Mouse (Mus musculus): ENCODE data around the gene Zscan18. TPM values are rescaled to one million over a fixed set of nuclear protein-coding genes. Genes with fewer than 3 reads are reported as not detected.

Gene Zscan18
- total and polyA plus RNA-seq, 3 experiments = 0.04 TPM; not detected in 2

DNA sequence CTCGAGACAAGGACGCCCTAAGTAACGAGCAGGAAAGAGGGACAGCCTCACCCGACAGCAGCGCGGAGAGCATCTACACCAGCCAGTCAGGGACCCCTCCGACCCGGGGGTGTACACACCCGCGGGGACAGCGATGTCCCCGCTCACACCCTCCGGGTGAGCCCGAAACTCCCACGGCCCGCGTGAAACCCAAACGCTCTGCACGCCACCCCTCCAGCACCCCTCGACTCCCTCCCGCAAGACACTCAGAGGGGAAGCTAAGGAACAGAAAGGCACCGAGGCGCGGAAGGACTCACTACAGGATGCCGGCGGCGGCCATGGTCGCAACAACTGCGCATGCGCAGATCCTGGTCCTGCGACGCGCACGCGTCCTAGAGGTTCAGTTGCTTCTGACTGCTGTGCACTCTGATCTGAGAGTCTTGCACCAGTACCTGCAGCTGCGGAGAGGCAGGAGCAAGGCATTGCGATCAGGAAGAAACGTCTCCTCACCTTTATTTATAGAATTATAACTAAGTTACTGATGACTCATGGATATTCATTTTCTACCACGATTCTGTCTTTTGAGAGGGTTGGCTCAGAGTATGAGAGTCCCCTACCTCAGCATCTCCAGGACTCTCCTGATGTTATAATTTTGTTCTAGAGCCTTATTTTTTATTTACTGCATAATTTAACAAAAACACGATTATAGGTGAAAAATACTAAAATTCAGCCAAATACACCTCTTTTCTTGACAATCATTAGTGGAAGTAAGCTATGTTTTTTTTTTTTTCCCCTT, 15.3 kb upstream of the Zscan18 start, which contains the start of gene Zfp329 (continued):
- TF ChIP-seq POLR2AphosphoS5 (IDR thresholded peaks at IDR 0.05; ENCODE audit: borderline replicate concordance, low read depth, low read length) (no peak; the same call in 1 of the 2 replicates), ETS1 (IDR thresholded peaks at IDR 0.05; ENCODE audit: low read depth, low read length) (no peak), TCF12 (IDR thresholded peaks at IDR 0.05; ENCODE audit: low read depth, low read length) (no peak)

- no peak overlapping the region for H3K27ac ChIP-seq (ENCODE audit: control insufficient read depth, low read depth, low read length)
- H3K9ac ChIP-seq (ENCODE audit: control insufficient read depth, low read depth, low read length, poor library complexity, severe bottlenecking) = no peak overlapping the region
- H3K36me3 ChIP-seq (ENCODE audit: control insufficient read depth in 1 of 2, insufficient read depth in 2 of 2, low read length in 2 of 2) = peaks cover 4 to 9% of the 10 kb centered on the region in 2 experiments; a peak in 3 of 4 replicates
- peaks cover 5% of the 10 kb centered on the region for H3K79me2 ChIP-seq (ENCODE audit: control insufficient read depth, insufficient read depth, low read length, poor library complexity)
- no peaks in the 10 kb centered on the region for H3K27me3 ChIP-seq (ENCODE audit: control insufficient read depth in 1 of 2, insufficient read depth in 2 of 2, low read length in 2 of 2)
- TF ChIP-seq CTCF (IDR thresholded peaks at IDR 0.05 in 2 of 3, conservative IDR thresholded peaks at IDR 0.05 in 1 of 3; ENCODE audit: control insufficient read depth in 1 of 3, insufficient read depth in 1 of 3, low read depth in 2 of 3, low read length in 3 of 3, poor library complexity in 1 of 3, severe bottlenecking in 1 of 3) (0 out of 6 replicates have a peak, but pooled peaks of 1 of the 3 experiments have one; percentile 0), ELF1 (IDR thresholded peaks at IDR 0.05; ENCODE audit: low read depth, low read length) (no peak)
- H3K4me3 ChIP-seq (ENCODE audit: control insufficient read depth in 1 of 2, insufficient read depth in 1 of 2, low read depth in 2 of 2, low read length in 2 of 2) = no peak overlapping the region
- no peaks in the 10 kb centered on the region for H3K9me3 ChIP-seq (replicated peaks; ENCODE audit: insufficient read depth, low read length)
- DNase-seq (ENCODE audit: low read depth, low spot score) = no peak
- H3K4me1 ChIP-seq (ENCODE audit: control insufficient read depth in 1 of 2, insufficient read depth in 2 of 2, low read length in 2 of 2) = no peaks in the 10 kb centered on the region; a peak in 1 of 4 replicates
These were observed 12.1 kb upstream of the Zscan18 start for GRCm38 (mm10) chr7:12815566-12815965.

DNA sequence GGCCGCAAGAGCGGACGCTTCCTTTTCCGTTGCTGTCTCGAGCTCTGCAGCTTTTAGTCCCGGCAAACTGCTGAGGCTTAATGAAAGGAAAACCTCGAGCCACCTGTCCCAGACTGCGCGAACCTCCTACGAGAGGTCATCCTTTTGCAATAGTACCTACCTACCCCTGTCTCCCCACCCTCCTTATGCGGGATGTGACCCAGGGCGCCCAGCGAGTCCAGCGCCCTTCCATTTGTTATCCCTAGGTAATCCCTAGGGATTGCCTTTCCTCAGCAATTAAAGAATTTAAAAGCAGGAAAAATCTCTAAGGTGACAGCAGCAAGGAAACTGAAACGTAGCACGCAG, 264 bp upstream of the Zscan18 start:
- Histone ChIP-seq H3K9ac (ENCODE audit: control insufficient read depth, low read depth, low read length, poor library complexity, severe bottlenecking) (no peak overlapping the region), H3K4me1 (ENCODE audit: control insufficient read depth in 1 of 2, insufficient read depth in 2 of 2, low read length in 2 of 2) (no peaks in the 10 kb centered on the region)

More for the DNA sequence above, 264 bp upstream of the Zscan18 start:
- Histone ChIP-seq H3K9me3 (replicated peaks; ENCODE audit: insufficient read depth, low read length) (no peaks in the 10 kb centered on the region), H3K27me3 (ENCODE audit: control insufficient read depth in 1 of 2, insufficient read depth in 2 of 2, low read length in 2 of 2) (no peaks in the 10 kb centered on the region), H3K4me3 (ENCODE audit: control insufficient read depth in 1 of 2, insufficient read depth in 1 of 2, low read depth in 2 of 2, low read length in 2 of 2) (no peak overlapping the region), H3K79me2 (ENCODE audit: control insufficient read depth, insufficient read depth, low read length, poor library complexity) (no peaks in the 10 kb centered on the region), H3K27ac (ENCODE audit: control insufficient read depth, low read depth, low read length) (no peak overlapping the region), H3K36me3 (ENCODE audit: control insufficient read depth in 1 of 2, insufficient read depth in 2 of 2, low read length in 2 of 2) (peaks cover 0 to 1% of the 10 kb centered on the region in 2 experiments; a peak in 2 of 4 replicates)
- no peak for DNase-seq (ENCODE audit: low read depth, low spot score)
- TF ChIP-seq POLR2A (IDR thresholded peaks at IDR 0.05; ENCODE audit: control insufficient read depth in 1 of 2, insufficient read depth in 1 of 2, low read depth in 1 of 2, low read length in 2 of 2, poor library complexity in 1 of 2) (no peak), E2F4 (IDR thresholded peaks at IDR 0.05; ENCODE audit: borderline replicate concordance, low read depth, low read length) (no peak), ZKSCAN1 (IDR thresholded peaks at IDR 0.05; ENCODE audit: low read depth, low read length) (no peak), KAT2A (conservative IDR thresholded peaks at IDR 0.05; ENCODE audit: low read depth, low read length) (no peak), GABPA (IDR thresholded peaks at IDR 0.05; ENCODE audit: low read depth, low read length) (no peak), MYB (IDR thresholded peaks at IDR 0.05; ENCODE audit: low read depth, low read length) (no peak), ZC3H11A (IDR thresholded peaks at IDR 0.05; ENCODE audit: low read depth, low read length) (no peak), MAFK (IDR thresholded peaks at IDR 0.05; ENCODE audit: borderline replicate concordance, low read depth, low read length) (no peak), RCOR1 (IDR thresholded peaks at IDR 0.05; ENCODE audit: low read depth, low read length) (no peak), NELFE (IDR thresholded peaks at IDR 0.05; ENCODE audit: low read depth, low read length) (no peak), JUND (IDR thresholded peaks at IDR 0.05; ENCODE audit: low read depth, low read length) (no peak), BHLHE40 (IDR thresholded peaks at IDR 0.05; ENCODE audit: borderline replicate concordance, low read depth, low read length) (no peak), CHD2 (IDR thresholded peaks at IDR 0.05; ENCODE audit: low read length) (no peak), MYC (IDR thresholded peaks at IDR 0.05; ENCODE audit: low read depth, low read length) (no peak), ZNF384 (IDR thresholded peaks at IDR 0.05; ENCODE audit: low read depth, low read length) (no peak), TCF12 (IDR thresholded peaks at IDR 0.05; ENCODE audit: low read depth, low read length) (no peak), ZMIZ1 (IDR thresholded peaks at IDR 0.05; ENCODE audit: low read depth, low read length) (no peak)

Measured in MEL (cell line).